Mouse (Mus musculus) CH12.LX (cell line): ENCODE data around the gene Kif22. TPM values are rescaled to one million over a fixed set of nuclear protein-coding genes. Genes with fewer than 3 reads are reported as not detected.

Source experiments
- DNase-seq: peaks from one replicate; pipeline ENCODE4 v3.0.0-alpha.2; 2013; ENCODE audit errors: extremely low read depth
- H3K27ac ChIP-seq: 2 replicates; pipeline ENCODE4 v1.5.1; 2012; ENCODE audit warnings: low read depth, mild to moderate bottlenecking, control low read depth, moderate library complexity; ENCODE audit not compliant: insufficient read depth
- H3K27me3 ChIP-seq: replicated peaks from 2 replicates; pipeline ENCODE3; 2012; ENCODE audit warnings: inconsistent platforms
- H3K36me3 ChIP-seq, 2 experiments: replicated peaks in 1 of 2; 2 replicates each; pipeline versions ENCODE3 to v1.6.1; 2012; ENCODE audit warnings: inconsistent platforms in 1 of 2, low read length in 1 of 2, mild to moderate bottlenecking in 1 of 2, mixed read lengths in 1 of 2, moderate library complexity in 1 of 2; ENCODE audit not compliant: control insufficient read depth in 1 of 2, insufficient read depth in 1 of 2
- H3K4me1 ChIP-seq, 2 experiments: 2 replicates each; pipeline ENCODE4 v1.6.1; 2012; ENCODE audit warnings: inconsistent platforms in 1 of 2, moderate library complexity in 1 of 2; ENCODE audit not compliant: insufficient read depth in 2 of 2, control insufficient read depth in 1 of 2
- H3K4me2 ChIP-seq: 2 replicates; pipeline ENCODE4 v1.6.1; 2012; ENCODE audit warnings: low read depth, mild to moderate bottlenecking, control low read depth; ENCODE audit not compliant: poor library complexity, insufficient read depth, severe bottlenecking
- H3K4me3 ChIP-seq, 3 experiments: fragments of 150-350 bp in 1 of 3; sonication (generic) in 1 of 3; replicated peaks in 1 of 3; 2 replicates each; pipeline versions ENCODE3 to v1.5.1; 2011 to 2012; ENCODE audit warnings: low read depth in 2 of 3, low read length in 2 of 3, mild to moderate bottlenecking in 2 of 3, moderate library complexity in 2 of 3, control low read depth in 1 of 3, improper control_type of control experiment in 1 of 3, inconsistent platforms in 1 of 3, mixed read lengths in 1 of 3; ENCODE audit not compliant: poor library complexity in 1 of 3
- H3K79me2 ChIP-seq: replicated peaks from 2 replicates; pipeline ENCODE4 v1.6.1; 2012; ENCODE audit warnings: mild to moderate bottlenecking, moderate library complexity; ENCODE audit not compliant: control insufficient read depth, poor library complexity, insufficient read depth, severe bottlenecking; ENCODE audit errors: extremely low read depth
- H3K9ac ChIP-seq: 2 replicates; pipeline ENCODE4 v1.6.1; 2012; ENCODE audit warnings: low read depth, mild to moderate bottlenecking, control low read depth, moderate library complexity; ENCODE audit not compliant: insufficient read depth
- H3K9me3 ChIP-seq: replicated peaks from 2 replicates; pipeline ENCODE3; 2012; ENCODE audit warnings: low read length, inconsistent platforms, mixed read lengths
- BHLHE40 ChIP-seq: IDR thresholded peaks from 2 replicates; pipeline ENCODE4 v1.6.1; 2011; ENCODE audit warnings: mild to moderate bottlenecking, low read depth, low read length, improper control_type of control experiment
- CHD1 ChIP-seq: IDR thresholded peaks from 2 replicates; pipeline ENCODE4 v1.6.1; 2012; ENCODE audit warnings: low read depth, low read length, improper control_type of control experiment, inconsistent platforms
- CHD2 ChIP-seq: IDR thresholded peaks from 2 replicates; pipeline ENCODE4 v1.6.1; 2011; ENCODE audit warnings: low read length, improper control_type of control experiment
- E2F4 ChIP-seq: IDR thresholded peaks from 2 replicates; pipeline ENCODE4 v1.6.1; 2011; ENCODE audit warnings: low read depth, low read length, improper control_type of control experiment; ENCODE audit not compliant: insufficient replicate concordance
- HCFC1 ChIP-seq: IDR thresholded peaks from 2 replicates; pipeline ENCODE4 v1.6.1; 2012; ENCODE audit warnings: low read depth, mild to moderate bottlenecking, inconsistent platforms, low read length, improper control_type of control experiment
- IRF4 ChIP-seq: IDR thresholded peaks from 2 replicates; pipeline ENCODE4 v1.6.1; 2014; ENCODE audit warnings: low read depth, mild to moderate bottlenecking, inconsistent platforms, low read length, improper control_type of control experiment
- JUND ChIP-seq: conservative IDR thresholded peaks from 2 replicates; pipeline ENCODE4 v1.6.1; 2011; ENCODE audit warnings: low read depth, low read length, improper control_type of control experiment
- KAT2A ChIP-seq: IDR thresholded peaks from 2 replicates; pipeline ENCODE4 v1.6.1; 2012; ENCODE audit warnings: low read length, improper control_type of control experiment, inconsistent platforms; ENCODE audit not compliant: insufficient replicate concordance
- MAFK ChIP-seq: IDR thresholded peaks from 2 replicates; pipeline ENCODE4 v1.6.1; 2011; ENCODE audit warnings: low read length, improper control_type of control experiment; ENCODE audit not compliant: insufficient replicate concordance
- MEF2A ChIP-seq: IDR thresholded peaks from 2 replicates; pipeline ENCODE4 v1.6.1; 2014; ENCODE audit warnings: low read depth, mild to moderate bottlenecking, inconsistent platforms, low read length, improper control_type of control experiment, borderline replicate concordance
- NELFE ChIP-seq: IDR thresholded peaks from 2 replicates; pipeline ENCODE4 v1.6.1; 2011; ENCODE audit warnings: low read depth, low read length, improper control_type of control experiment
- POLR2AphosphoS2 ChIP-seq: IDR thresholded peaks from 2 replicates; pipeline ENCODE4 v1.6.1; 2011; ENCODE audit warnings: low read depth, low read length, improper control_type of control experiment
- RCOR1 ChIP-seq: conservative IDR thresholded peaks from 2 replicates; pipeline ENCODE4 v1.6.1; 2012; ENCODE audit warnings: low read depth, mild to moderate bottlenecking, inconsistent platforms, low read length, improper control_type of control experiment
- USF1 ChIP-seq: IDR thresholded peaks from 2 replicates; pipeline ENCODE4 v1.6.1; 2014; ENCODE audit warnings: low read depth, mild to moderate bottlenecking, inconsistent platforms, low read length, improper control_type of control experiment
- USF2 ChIP-seq: conservative IDR thresholded peaks from 2 replicates; pipeline ENCODE4 v1.6.1; 2011; ENCODE audit warnings: low read depth, low read length, improper control_type of control experiment
- ZMIZ1 ChIP-seq: IDR thresholded peaks from 2 replicates; pipeline ENCODE4 v1.6.1; 2012; ENCODE audit warnings: low read depth, mild to moderate bottlenecking, inconsistent platforms, low read length, improper control_type of control experiment
- ZNF384 ChIP-seq: IDR thresholded peaks from 2 replicates; pipeline ENCODE4 v1.6.1; 2012; ENCODE audit warnings: low read depth, low read length, improper control_type of control experiment, inconsistent platforms
- dilution Hi-C: fragments of 300-500 bp; cut with MboI; formaldehyde crosslinking; loops from 2 replicates; pipeline ENCODE4 v1.14.3; 2020; ENCODE audit warnings: low sequenced_read_pairs; ENCODE audit not compliant: extremely low pct_unique_long_range_greater_than_20kb, extremely low pct_ligation_motif_present
- in situ Hi-C: fragments of 300-500 bp; cut with MboI; formaldehyde crosslinking; loops from 3 replicates; pipeline ENCODE4 v1.14.3; 2019; ENCODE audit warnings: low sequenced_read_pairs, low pct_ligation_motif_present, low pct_unique_long_range_greater_than_20kb, mixed read lengths
- polyA plus RNA-seq: library from polyadenylated mRNA; unstranded; fragments of >175 nt; gene quantifications from 2 replicates; pipeline ENCODE4 v1.2.1, GENCODE M21; 2012; ENCODE audit warnings: low read depth; ENCODE audit not compliant: insufficient read length
- total RNA-seq, 2 experiments: library from RNA; depleted of rRNA; stranded (reverse); fragments of 300-350 nt in 1 of 2; fragments of >200 nt in 1 of 2; gene quantifications; 2 replicates each; pipeline ENCODE4 v1.2.3; 2012 to 2014

Gene Kif22
- total and polyA plus RNA-seq, 3 experiments: 54.2 to 86.2 (median 58.1) TPM

DNA sequence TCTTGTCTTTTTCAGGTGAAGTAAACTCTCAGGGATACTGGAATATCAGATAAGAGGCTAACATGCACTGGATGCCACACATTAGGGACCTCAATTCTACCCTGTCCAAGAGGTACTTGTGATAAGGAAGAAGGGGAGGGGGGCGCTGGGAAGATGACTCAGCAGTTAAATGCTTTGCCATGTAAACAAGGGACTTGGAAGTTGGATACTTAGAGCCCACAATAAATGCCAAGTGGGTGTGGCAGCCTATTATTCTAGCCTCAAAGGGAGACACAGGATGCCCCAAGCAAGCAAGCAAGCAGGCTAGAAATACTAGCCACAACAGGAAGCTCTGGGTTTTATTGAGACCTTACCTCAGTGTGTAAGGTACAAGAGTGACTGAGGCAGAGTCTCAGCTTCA, 11.0 kb downstream of the Kif22 start:
- no peak overlapping the region for H3K4me3 ChIP-seq
- peak overlapping the region; percentile 17; the same call in 1 of the 2 replicates for H3K27ac ChIP-seq
- in situ Hi-C loops (no loop called here), dilution Hi-C loops (no loop called here)
- H3K4me2 ChIP-seq: no peak overlapping the region
- H3K9me3 ChIP-seq: no peaks in the 10 kb centered on the region
- H3K27me3 ChIP-seq: no peaks in the 10 kb centered on the region
- no peaks in the 10 kb centered on the region for H3K79me2 ChIP-seq
- H3K36me3 ChIP-seq: peaks cover 66 to 85% of the 10 kb centered on the region in 2 experiments
- H3K9ac ChIP-seq: no peak overlapping the region
- no peak for DNase-seq
- no peak for TF ChIP-seq NELFE
- TF ChIP-seq BHLHE40: no peak
- no peak for TF ChIP-seq E2F4
- peaks cover 3 to 11% of the 10 kb centered on the region in 2 experiments; a peak in 3 of 4 replicates for H3K4me1 ChIP-seq

DNA sequence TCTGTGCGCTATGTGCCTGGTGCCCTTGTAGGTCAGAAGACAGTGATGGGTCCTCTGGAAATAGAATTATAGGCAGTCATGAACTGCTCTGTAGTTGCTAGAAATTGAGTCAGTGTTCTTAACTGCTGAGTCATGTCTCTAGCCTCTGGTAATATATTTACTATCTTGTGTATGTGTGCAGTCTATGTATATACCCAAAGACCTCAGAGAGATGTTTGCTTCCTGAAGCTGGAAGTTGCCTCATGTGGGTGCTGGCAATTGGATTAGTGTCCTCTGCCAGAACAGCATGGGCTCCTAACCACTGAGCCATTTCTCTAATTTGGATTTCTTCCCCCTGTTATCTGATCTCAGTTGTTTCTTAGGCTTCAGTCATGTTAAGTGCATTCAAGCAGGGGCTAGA, 12.1 kb downstream of the Kif22 start:
- Histone ChIP-seq H3K9ac (no peak overlapping the region), H3K36me3 (peaks cover 56 to 77% of the 10 kb centered on the region in 2 experiments), H3K79me2 (peaks cover 3% of the 10 kb centered on the region; the same call in 1 of the 2 replicates), H3K9me3 (no peaks in the 10 kb centered on the region), H3K27me3 (no peaks in the 10 kb centered on the region), H3K4me1 (peaks cover 3 to 11% of the 10 kb centered on the region in 2 experiments; a peak in 3 of 4 replicates), H3K4me2 (no peak overlapping the region), H3K27ac (0 out of 2 replicates have a peak overlapping the region, but pooled peaks have one; percentile 12), H3K4me3 (no peak overlapping the region)
- TF ChIP-seq USF2 (no peak), E2F4 (no peak), JUND (no peak), IRF4 (no peak), POLR2AphosphoS2 (no peak), ZMIZ1 (no peak), MAFK (no peak), BHLHE40 (no peak), CHD1 (no peak), CHD2 (no peak), HCFC1 (no peak), ZNF384 (no peak), MEF2A (no peak), NELFE (no peak), KAT2A (no peak), RCOR1 (no peak), USF1 (no peak)
- DNase-seq: no peak
- dilution Hi-C loops (no loop called here), in situ Hi-C loops (no loop called here)
